Mouse (Mus musculus): ENCODE results near the gene Prpf3.

DNA sequence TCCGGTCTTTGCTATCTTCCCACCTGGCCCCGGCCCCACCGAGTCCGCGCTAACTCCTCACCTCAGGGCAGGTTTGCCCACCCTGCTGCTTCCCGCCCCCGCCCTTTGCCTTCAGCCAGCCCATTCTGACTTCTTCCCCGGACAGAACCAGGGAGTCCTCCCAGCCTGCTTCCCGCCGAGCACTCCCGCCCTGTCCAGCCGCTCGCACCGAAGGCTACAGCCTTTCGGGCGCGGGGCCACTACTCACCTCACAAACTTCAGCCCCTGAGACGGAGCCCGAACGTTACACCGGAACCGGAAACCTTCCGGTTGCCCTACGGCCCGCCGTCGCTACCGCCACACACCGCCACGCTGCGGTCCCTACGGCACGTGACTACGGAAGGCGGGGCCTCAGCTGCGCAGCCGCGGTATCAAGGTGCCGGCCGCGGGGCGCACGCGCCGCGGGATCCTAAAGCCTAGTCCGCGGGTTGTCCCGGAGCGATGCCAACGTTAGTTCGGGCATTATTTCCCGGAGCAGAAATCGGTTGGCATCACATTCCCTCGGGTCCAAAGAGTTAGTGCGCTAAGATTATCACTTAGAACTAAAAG, at the start of gene Prpf3:
- TF ChIP-seq CTCF (IDR thresholded peaks at IDR 0.05; ENCODE audit: low read depth, low read length): no peak
- no peak for TF ChIP-seq POLR2A (IDR thresholded peaks at IDR 0.05; ENCODE audit: borderline replicate concordance, low read depth, low read length)
